Mouse (Mus musculus) right cerebral cortex, adult 2 months (tissue): ENCODE data around the gene Hexim1.

ENCODE experiments used
- DNase-seq, 2 experiments: peaks; one replicate each; pipeline ENCODE4 v3.0.0; 2021 to 2022; ENCODE audit warnings: low spot score in 2 of 2

The Hexim1 gene

GRCm38 (mm10) chr11:103149771-103150170, 33.7 kb downstream of the Hexim1 start:
- no peak for DNase-seq

- DNase-seq, result peak; percentile 95
These were observed 42.8 kb downstream of the Hexim1 start for GRCm38 (mm10) chr11:103158621-103159478.

GRCm38 (mm10) chr11:103160738-103161137, 44.7 kb downstream of the Hexim1 start:
- DNase-seq, result no peak

GRCm38 (mm10) chr11:103161449-103161848, 45.4 kb downstream of the Hexim1 start:
- no peak for DNase-seq

GRCm38 (mm10) chr11:103162132-103162531, 46.1 kb downstream of the Hexim1 start:
- no peak for DNase-seq

- no peak for DNase-seq
These were observed 48.4 kb downstream of the Hexim1 start for GRCm38 (mm10) chr11:103164391-103164790.

- DNase-seq, result peak; percentile 87 to 91
These were observed 52.8 kb downstream of the Hexim1 start for GRCm38 (mm10) chr11:103168690-103169390.
